Mouse (Mus musculus) ES-Bruce4 (cell line): Measurements from ENCODE around the gene Papola.

Experiments used
- CTCF ChIP-seq: IDR thresholded peaks from one replicate; pipeline ENCODE4 v1.8.1; 2011; ENCODE audit warnings: low read depth, low read length
- EP300 ChIP-seq: IDR thresholded peaks from 2 replicates; pipeline ENCODE4 v1.6.1; 2011; ENCODE audit warnings: low read depth, low read length; ENCODE audit not compliant: insufficient read depth
- POLR2A ChIP-seq: IDR thresholded peaks from one replicate; pipeline ENCODE4 v1.8.1; 2011; ENCODE audit warnings: low read length; ENCODE audit not compliant: insufficient read depth

- TF ChIP-seq POLR2A (no peak), EP300 (no peak), CTCF (peak; percentile 29)
Observed at GRCm38 (mm10) chr12:105854639-105855038, 70.1 kb downstream of the Papola start.
